Mouse (Mus musculus) MEL (cell line): ENCODE results near the gene Nt5c3b. TPM values are rescaled to one million over a fixed set of nuclear protein-coding genes. Genes with fewer than 3 reads are reported as not detected.

ENCODE experiments used
- DNase-seq: peaks from one replicate; pipeline ENCODE4 v3.0.0; 2011; ENCODE audit warnings: low read depth, low spot score
- H3K27ac ChIP-seq: 2 replicates; pipeline ENCODE4 v1.5.1; 2012; ENCODE audit warnings: low read depth, mild to moderate bottlenecking, control low read depth, low read length, moderate library complexity; ENCODE audit not compliant: control insufficient read depth
- H3K27me3 ChIP-seq, 2 experiments: fragments of 150-350 bp in 1 of 2; sonication (generic) in 1 of 2; 2 replicates each; pipeline ENCODE4 v1.6.1; 2012; ENCODE audit warnings: low read length in 2 of 2, mild to moderate bottlenecking in 2 of 2, improper control_type of control experiment in 1 of 2, moderate library complexity in 1 of 2; ENCODE audit not compliant: insufficient read depth in 2 of 2, control insufficient read depth in 1 of 2
- H3K36me3 ChIP-seq, 2 experiments: 2 replicates each; pipeline ENCODE4 v1.6.1; 2012 to 2014; ENCODE audit warnings: low read length in 2 of 2, improper control_type of control experiment in 1 of 2, inconsistent platforms in 1 of 2, mild to moderate bottlenecking in 1 of 2; ENCODE audit not compliant: insufficient read depth in 2 of 2, control insufficient read depth in 1 of 2
- H3K4me1 ChIP-seq, 2 experiments: fragments of 150-350 bp in 1 of 2; sonication (generic) in 1 of 2; 2 replicates each; pipeline ENCODE4 v1.6.1; 2012; ENCODE audit warnings: low read length in 2 of 2, improper control_type of control experiment in 1 of 2, mild to moderate bottlenecking in 1 of 2; ENCODE audit not compliant: insufficient read depth in 2 of 2, control insufficient read depth in 1 of 2
- H3K4me3 ChIP-seq, 2 experiments: fragments of 150-350 bp in 1 of 2; sonication (generic) in 1 of 2; 2 replicates each; pipeline ENCODE4 v1.5.1; 2012; ENCODE audit warnings: low read depth in 2 of 2, low read length in 2 of 2, mild to moderate bottlenecking in 2 of 2, moderate library complexity in 2 of 2, control low read depth in 1 of 2, improper control_type of control experiment in 1 of 2; ENCODE audit not compliant: control insufficient read depth in 1 of 2, insufficient read depth in 1 of 2
- H3K79me2 ChIP-seq: 2 replicates; pipeline ENCODE4 v1.6.1; 2012; ENCODE audit warnings: mild to moderate bottlenecking, low read length, moderate library complexity; ENCODE audit not compliant: control insufficient read depth, poor library complexity, insufficient read depth
- H3K9ac ChIP-seq: 2 replicates; pipeline ENCODE4 v1.6.1; 2012; ENCODE audit warnings: low read depth, mild to moderate bottlenecking, control low read depth, low read length, moderate library complexity; ENCODE audit not compliant: control insufficient read depth, poor library complexity, severe bottlenecking
- H3K9me3 ChIP-seq: fragments of 150-350 bp; sonication (generic); replicated peaks from 2 replicates; pipeline ENCODE4 v1.6.1; 2012; ENCODE audit warnings: mild to moderate bottlenecking, low read length, improper control_type of control experiment, moderate library complexity; ENCODE audit not compliant: insufficient read depth
- BHLHE40 ChIP-seq: IDR thresholded peaks from 2 replicates; pipeline ENCODE4 v1.6.1; 2012; ENCODE audit warnings: low read depth, mild to moderate bottlenecking, inconsistent platforms, low read length, improper control_type of control experiment, borderline replicate concordance
- CHD2 ChIP-seq: IDR thresholded peaks from 2 replicates; pipeline ENCODE4 v1.6.1; 2011; ENCODE audit warnings: low read length, improper control_type of control experiment
- CTCF ChIP-seq, 3 experiments: IDR thresholded peaks in 2 of 3; conservative IDR thresholded peaks in 1 of 3; 2 replicates each; pipeline ENCODE4 v1.5.1; 2011 to 2012; ENCODE audit warnings: low read length in 3 of 3, low read depth in 2 of 3, mild to moderate bottlenecking in 2 of 3, improper control_type of control experiment in 1 of 3, inconsistent platforms in 1 of 3, mixed read lengths in 1 of 3, moderate library complexity in 1 of 3; ENCODE audit not compliant: control insufficient read depth in 1 of 3, insufficient read depth in 1 of 3, poor library complexity in 1 of 3, severe bottlenecking in 1 of 3
- ELF1 ChIP-seq: IDR thresholded peaks from 2 replicates; pipeline ENCODE4 v1.6.1; 2014; ENCODE audit warnings: low read depth, mild to moderate bottlenecking, inconsistent platforms, low read length, improper control_type of control experiment, moderate library complexity
- GATA1 ChIP-seq: IDR thresholded peaks from 2 replicates; pipeline ENCODE4 v1.6.1; 2011; ENCODE audit warnings: low read depth, low read length, improper control_type of control experiment
- HCFC1 ChIP-seq: IDR thresholded peaks from 2 replicates; pipeline ENCODE4 v1.6.1; 2012; ENCODE audit warnings: low read depth, mild to moderate bottlenecking, inconsistent platforms, low read length, improper control_type of control experiment, moderate library complexity
- MAFK ChIP-seq: IDR thresholded peaks from 2 replicates; pipeline ENCODE4 v1.6.1; 2011; ENCODE audit warnings: low read depth, mild to moderate bottlenecking, low read length, improper control_type of control experiment, borderline replicate concordance
- MEF2A ChIP-seq: IDR thresholded peaks from 2 replicates; pipeline ENCODE4 v1.6.1; 2014; ENCODE audit warnings: low read depth, mild to moderate bottlenecking, inconsistent platforms, low read length, improper control_type of control experiment; ENCODE audit not compliant: poor library complexity, insufficient replicate concordance, severe bottlenecking; ENCODE audit errors: extremely low read depth
- MXI1 ChIP-seq: IDR thresholded peaks from 2 replicates; pipeline ENCODE4 v1.6.1; 2011; ENCODE audit warnings: mild to moderate bottlenecking, low read depth, low read length, improper control_type of control experiment
- MYC ChIP-seq: IDR thresholded peaks from 2 replicates; pipeline ENCODE4 v1.6.1; 2011; ENCODE audit warnings: low read depth, mild to moderate bottlenecking, low read length, improper control_type of control experiment, moderate library complexity
- NELFE ChIP-seq: IDR thresholded peaks from 2 replicates; pipeline ENCODE4 v1.6.1; 2011; ENCODE audit warnings: low read depth, low read length, improper control_type of control experiment
- POLR2A ChIP-seq, 2 experiments: IDR thresholded peaks; 2 replicates each; pipeline ENCODE4 v1.6.1; 2011 to 2012; ENCODE audit warnings: low read length in 2 of 2, mild to moderate bottlenecking in 2 of 2, control low read depth in 1 of 2, improper control_type of control experiment in 1 of 2, low read depth in 1 of 2, moderate library complexity in 1 of 2; ENCODE audit not compliant: control insufficient read depth in 1 of 2, insufficient read depth in 1 of 2, poor library complexity in 1 of 2
- POLR2AphosphoS2 ChIP-seq: IDR thresholded peaks from 2 replicates; pipeline ENCODE4 v1.6.1; 2011; ENCODE audit warnings: low read length, improper control_type of control experiment
- RAD21 ChIP-seq: IDR thresholded peaks from 2 replicates; pipeline ENCODE4 v1.6.1; 2011; ENCODE audit warnings: mild to moderate bottlenecking, low read depth, low read length, improper control_type of control experiment
- SMC3 ChIP-seq: IDR thresholded peaks from 2 replicates; pipeline ENCODE4 v1.6.1; 2011; ENCODE audit warnings: low read depth, low read length, improper control_type of control experiment
- polyA plus RNA-seq, 2 experiments: library from polyadenylated mRNA; stranded (reverse) in 1 of 2; unstranded in 1 of 2; fragments of >175 nt in 1 of 2; fragments of >200 nt in 1 of 2; gene quantifications; 2 replicates each; pipeline versions ENCODE4 v1.2.1 to v1.2.4; 2012; ENCODE audit warnings: low replicate concordance in 2 of 2, low read depth in 1 of 2; ENCODE audit not compliant: insufficient read length in 2 of 2, insufficient read depth in 1 of 2, missing spikeins in 1 of 2
- total RNA-seq: library from RNA; depleted of rRNA; stranded (reverse); fragments of 300-350 nt; gene quantifications from 2 replicates; pipeline ENCODE4 v1.2.3, GENCODE M21; 2012

The Nt5c3b gene
- total and polyA plus RNA-seq, 3 experiments = 61.3 to 287 (median 79.2) TPM

DNA sequence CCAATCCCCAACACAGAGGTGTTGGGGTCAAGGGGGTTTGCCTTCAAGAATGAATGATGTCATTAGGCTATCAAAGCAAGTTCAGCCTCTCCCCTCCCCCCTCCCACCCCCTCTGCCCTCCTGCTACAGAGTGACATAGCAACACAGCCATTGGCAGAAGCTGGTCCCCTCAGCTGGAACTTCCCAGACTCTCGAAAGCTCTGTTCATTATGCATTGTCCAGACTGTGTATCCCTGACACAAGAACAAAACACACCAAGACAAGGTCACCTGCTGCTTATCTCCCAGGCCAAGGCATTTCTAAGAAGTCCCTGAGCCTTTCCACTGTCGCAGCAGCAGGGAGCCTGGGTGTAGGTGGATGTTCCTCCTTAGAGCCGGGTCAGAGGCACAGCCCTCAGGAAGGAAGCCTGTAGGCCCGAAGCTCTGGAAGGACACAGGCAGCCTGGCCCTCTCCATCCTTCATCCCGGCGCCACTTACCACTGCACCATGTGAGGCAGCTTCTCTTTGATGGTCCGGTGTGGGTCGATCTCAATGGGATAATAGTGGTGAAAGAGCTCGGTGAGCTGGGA is 5.8 kb downstream of the Nt5c3b start:
- Histone ChIP-seq H3K27ac (no peak overlapping the region), H3K27me3 (no peaks in the 10 kb centered on the region), H3K4me1 (peaks cover 2 to 9% of the 10 kb centered on the region in 2 experiments; a peak in 3 of 4 replicates), H3K9ac (no peak overlapping the region), H3K36me3 (peaks cover 0 to 9% of the 10 kb centered on the region in 2 experiments; a peak in 2 of 4 replicates), H3K9me3 (no peaks in the 10 kb centered on the region), H3K4me3 (no peak overlapping the region), H3K79me2 (peaks cover 4% of the 10 kb centered on the region; the same call in 1 of the 2 replicates)
- no peak for DNase-seq
- TF ChIP-seq ELF1 (no peak), GATA1 (no peak), MYC (no peak), NELFE (no peak), SMC3 (no peak), HCFC1 (no peak), CHD2 (no peak)

DNA sequence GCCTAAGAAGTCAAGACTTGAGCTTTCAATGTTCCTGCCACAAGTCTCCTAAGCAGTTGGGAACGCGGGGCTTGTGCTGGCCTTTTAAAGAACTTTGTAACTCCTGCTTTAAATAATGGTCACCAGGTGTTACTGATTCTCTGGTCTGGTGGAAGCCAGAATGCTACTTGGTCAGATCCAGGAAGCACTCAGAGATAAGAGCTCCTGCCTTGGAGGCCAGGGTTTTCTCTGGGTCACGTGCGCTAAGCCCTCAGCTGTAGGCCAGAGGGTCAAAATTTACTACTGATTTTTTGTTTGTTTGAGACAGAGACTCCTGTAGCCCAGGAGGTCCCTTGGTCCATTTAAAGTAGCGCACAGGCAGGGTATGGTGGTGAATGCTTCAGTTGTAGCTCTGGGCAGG is 9.6 kb downstream of the Nt5c3b start:
- TF ChIP-seq CTCF (IDR thresholded peaks at IDR 0.05 in 2 of 3, conservative IDR thresholded peaks at IDR 0.05 in 1 of 3; ENCODE audit: control insufficient read depth in 1 of 3, insufficient read depth in 1 of 3, low read depth in 2 of 3, low read length in 3 of 3, poor library complexity in 1 of 3, severe bottlenecking in 1 of 3) (no peak), MEF2A (no peak), HCFC1 (no peak), BHLHE40 (no peak), MAFK (no peak), POLR2AphosphoS2 (no peak), MYC (no peak), MXI1 (no peak), RAD21 (no peak), POLR2A (IDR thresholded peaks at IDR 0.05; ENCODE audit: control insufficient read depth in 1 of 2, insufficient read depth in 1 of 2, low read depth in 1 of 2, low read length in 2 of 2, poor library complexity in 1 of 2) (no peak)
- no peaks in the 10 kb centered on the region for H3K9me3 ChIP-seq
- H3K4me1 ChIP-seq = no peaks in the 10 kb centered on the region
- H3K27me3 ChIP-seq = no peaks in the 10 kb centered on the region
- no peaks in the 10 kb centered on the region for H3K79me2 ChIP-seq
- no peak overlapping the region for H3K27ac ChIP-seq
- no peak overlapping the region for H3K9ac ChIP-seq
- no peak overlapping the region for H3K4me3 ChIP-seq
- H3K36me3 ChIP-seq = no peaks in the 10 kb centered on the region
- DNase-seq = no peak

DNA sequence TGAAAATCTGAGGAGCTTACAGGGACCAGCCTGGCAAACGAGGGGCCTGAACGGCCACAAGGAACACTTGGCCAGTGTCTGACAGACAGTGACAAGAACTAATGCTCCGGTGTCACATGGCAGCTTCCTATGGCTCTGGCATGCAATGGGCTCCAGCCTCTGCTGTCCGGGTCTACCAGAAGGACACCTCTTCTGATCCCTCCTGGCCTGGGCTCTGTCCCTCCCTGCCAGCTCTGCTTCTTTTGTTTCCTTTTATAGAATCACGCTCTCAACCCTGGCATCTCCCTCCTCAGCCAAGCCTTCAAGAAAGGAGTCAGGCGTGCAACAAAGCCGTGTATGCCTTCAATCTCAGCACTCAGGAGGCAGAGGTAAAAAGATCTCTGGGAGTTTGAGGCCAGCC is 11.6 kb downstream of the Nt5c3b start:
- Histone ChIP-seq H3K27ac (no peak overlapping the region), H3K4me1 (peaks cover 2 to 8% of the 10 kb centered on the region in 2 experiments), H3K79me2 (no peaks in the 10 kb centered on the region), H3K9ac (no peak overlapping the region), H3K4me3 (no peak overlapping the region), H3K36me3 (peaks cover 0 to 4% of the 10 kb centered on the region in 2 experiments; a peak in 2 of 4 replicates), H3K27me3 (no peaks in the 10 kb centered on the region), H3K9me3 (no peaks in the 10 kb centered on the region)
- no peak for TF ChIP-seq POLR2A (IDR thresholded peaks at IDR 0.05; ENCODE audit: control insufficient read depth in 1 of 2, insufficient read depth in 1 of 2, low read depth in 1 of 2, low read length in 2 of 2, poor library complexity in 1 of 2)
- DNase-seq = no peak
